Mouse (Mus musculus) CH12.LX (cell line): ENCODE results near the gene Usp37. TPM values are rescaled to one million over a fixed set of nuclear protein-coding genes. Genes with fewer than 3 reads are reported as not detected.

ENCODE experiments used
- DNase-seq: peaks from one replicate; pipeline ENCODE4 v3.0.0-alpha.2; 2013; ENCODE audit errors: extremely low read depth
- H3K27ac ChIP-seq: 2 replicates; pipeline ENCODE4 v1.5.1; 2012; ENCODE audit warnings: low read depth, mild to moderate bottlenecking, control low read depth, moderate library complexity; ENCODE audit not compliant: insufficient read depth
- H3K27me3 ChIP-seq: replicated peaks from 2 replicates; pipeline ENCODE3; 2012; ENCODE audit warnings: inconsistent platforms
- H3K36me3 ChIP-seq, 2 experiments: replicated peaks in 1 of 2; 2 replicates each; pipeline versions ENCODE3 to v1.6.1; 2012; ENCODE audit warnings: inconsistent platforms in 1 of 2, low read length in 1 of 2, mild to moderate bottlenecking in 1 of 2, mixed read lengths in 1 of 2, moderate library complexity in 1 of 2; ENCODE audit not compliant: control insufficient read depth in 1 of 2, insufficient read depth in 1 of 2
- H3K4me1 ChIP-seq, 2 experiments: 2 replicates each; pipeline ENCODE4 v1.6.1; 2012; ENCODE audit warnings: inconsistent platforms in 1 of 2, moderate library complexity in 1 of 2; ENCODE audit not compliant: insufficient read depth in 2 of 2, control insufficient read depth in 1 of 2
- H3K4me2 ChIP-seq: 2 replicates; pipeline ENCODE4 v1.6.1; 2012; ENCODE audit warnings: low read depth, mild to moderate bottlenecking, control low read depth; ENCODE audit not compliant: poor library complexity, insufficient read depth, severe bottlenecking
- H3K4me3 ChIP-seq, 3 experiments: fragments of 150-350 bp in 1 of 3; sonication (generic) in 1 of 3; replicated peaks in 1 of 3; 2 replicates each; pipeline versions ENCODE3 to v1.5.1; 2011 to 2012; ENCODE audit warnings: low read depth in 2 of 3, low read length in 2 of 3, mild to moderate bottlenecking in 2 of 3, moderate library complexity in 2 of 3, control low read depth in 1 of 3, improper control_type of control experiment in 1 of 3, inconsistent platforms in 1 of 3, mixed read lengths in 1 of 3; ENCODE audit not compliant: poor library complexity in 1 of 3
- H3K79me2 ChIP-seq: replicated peaks from 2 replicates; pipeline ENCODE4 v1.6.1; 2012; ENCODE audit warnings: mild to moderate bottlenecking, moderate library complexity; ENCODE audit not compliant: control insufficient read depth, poor library complexity, insufficient read depth, severe bottlenecking; ENCODE audit errors: extremely low read depth
- H3K9ac ChIP-seq: 2 replicates; pipeline ENCODE4 v1.6.1; 2012; ENCODE audit warnings: low read depth, mild to moderate bottlenecking, control low read depth, moderate library complexity; ENCODE audit not compliant: insufficient read depth
- H3K9me3 ChIP-seq: replicated peaks from 2 replicates; pipeline ENCODE3; 2012; ENCODE audit warnings: low read length, inconsistent platforms, mixed read lengths
- CHD1 ChIP-seq: IDR thresholded peaks from 2 replicates; pipeline ENCODE4 v1.6.1; 2012; ENCODE audit warnings: low read depth, low read length, improper control_type of control experiment, inconsistent platforms
- CTCF ChIP-seq, 2 experiments: IDR thresholded peaks in 1 of 2; conservative IDR thresholded peaks in 1 of 2; 2 replicates each; pipeline ENCODE4 v1.5.1; 2011 to 2012; ENCODE audit warnings: low read depth in 2 of 2, low read length in 2 of 2, improper control_type of control experiment in 1 of 2, inconsistent platforms in 1 of 2, mild to moderate bottlenecking in 1 of 2, moderate library complexity in 1 of 2
- E2F4 ChIP-seq: IDR thresholded peaks from 2 replicates; pipeline ENCODE4 v1.6.1; 2011; ENCODE audit warnings: low read depth, low read length, improper control_type of control experiment; ENCODE audit not compliant: insufficient replicate concordance
- ELF1 ChIP-seq: IDR thresholded peaks from 2 replicates; pipeline ENCODE4 v1.6.1; 2014; ENCODE audit warnings: low read depth, mild to moderate bottlenecking, inconsistent platforms, low read length, improper control_type of control experiment
- ETS1 ChIP-seq: conservative IDR thresholded peaks from 2 replicates; pipeline ENCODE4 v1.6.1; 2012; ENCODE audit warnings: low read depth, mild to moderate bottlenecking, inconsistent platforms, low read length, improper control_type of control experiment, moderate library complexity
- GABPA ChIP-seq: IDR thresholded peaks from 2 replicates; pipeline ENCODE4 v1.6.1; 2012; ENCODE audit warnings: low read depth, low read length, improper control_type of control experiment, inconsistent platforms; ENCODE audit not compliant: insufficient replicate concordance
- HCFC1 ChIP-seq: IDR thresholded peaks from 2 replicates; pipeline ENCODE4 v1.6.1; 2012; ENCODE audit warnings: low read depth, mild to moderate bottlenecking, inconsistent platforms, low read length, improper control_type of control experiment
- IRF4 ChIP-seq: IDR thresholded peaks from 2 replicates; pipeline ENCODE4 v1.6.1; 2014; ENCODE audit warnings: low read depth, mild to moderate bottlenecking, inconsistent platforms, low read length, improper control_type of control experiment
- JUND ChIP-seq: conservative IDR thresholded peaks from 2 replicates; pipeline ENCODE4 v1.6.1; 2011; ENCODE audit warnings: low read depth, low read length, improper control_type of control experiment
- MAFK ChIP-seq: IDR thresholded peaks from 2 replicates; pipeline ENCODE4 v1.6.1; 2011; ENCODE audit warnings: low read length, improper control_type of control experiment; ENCODE audit not compliant: insufficient replicate concordance
- MEF2A ChIP-seq: IDR thresholded peaks from 2 replicates; pipeline ENCODE4 v1.6.1; 2014; ENCODE audit warnings: low read depth, mild to moderate bottlenecking, inconsistent platforms, low read length, improper control_type of control experiment, borderline replicate concordance
- MXI1 ChIP-seq: IDR thresholded peaks from 2 replicates; pipeline ENCODE4 v1.6.1; 2011; ENCODE audit warnings: mild to moderate bottlenecking, low read depth, low read length, improper control_type of control experiment
- POLR2AphosphoS2 ChIP-seq: IDR thresholded peaks from 2 replicates; pipeline ENCODE4 v1.6.1; 2011; ENCODE audit warnings: low read depth, low read length, improper control_type of control experiment
- RAD21 ChIP-seq: IDR thresholded peaks from 2 replicates; pipeline ENCODE4 v1.6.1; 2011; ENCODE audit warnings: low read depth, mild to moderate bottlenecking, low read length, improper control_type of control experiment, moderate library complexity
- RCOR1 ChIP-seq: conservative IDR thresholded peaks from 2 replicates; pipeline ENCODE4 v1.6.1; 2012; ENCODE audit warnings: low read depth, mild to moderate bottlenecking, inconsistent platforms, low read length, improper control_type of control experiment
- SIN3A ChIP-seq: IDR thresholded peaks from 2 replicates; pipeline ENCODE4 v1.6.1; 2012; ENCODE audit warnings: low read length, improper control_type of control experiment, inconsistent platforms
- SMC3 ChIP-seq: IDR thresholded peaks from 2 replicates; pipeline ENCODE4 v1.6.1; 2011; ENCODE audit warnings: low read depth, low read length, improper control_type of control experiment
- TCF12 ChIP-seq: IDR thresholded peaks from 2 replicates; pipeline ENCODE4 v1.6.1; 2014; ENCODE audit warnings: low read depth, mild to moderate bottlenecking, inconsistent platforms, low read length, improper control_type of control experiment
- UBTF ChIP-seq: IDR thresholded peaks from 2 replicates; pipeline ENCODE4 v1.6.1; 2012; ENCODE audit warnings: low read depth, mild to moderate bottlenecking, inconsistent platforms, low read length, improper control_type of control experiment, moderate library complexity
- USF1 ChIP-seq: IDR thresholded peaks from 2 replicates; pipeline ENCODE4 v1.6.1; 2014; ENCODE audit warnings: low read depth, mild to moderate bottlenecking, inconsistent platforms, low read length, improper control_type of control experiment
- USF2 ChIP-seq: conservative IDR thresholded peaks from 2 replicates; pipeline ENCODE4 v1.6.1; 2011; ENCODE audit warnings: low read depth, low read length, improper control_type of control experiment
- ZC3H11A ChIP-seq: IDR thresholded peaks from 2 replicates; pipeline ENCODE4 v1.6.1; 2012; ENCODE audit warnings: low read depth, mild to moderate bottlenecking, inconsistent platforms, low read length, improper control_type of control experiment
- ZMIZ1 ChIP-seq: IDR thresholded peaks from 2 replicates; pipeline ENCODE4 v1.6.1; 2012; ENCODE audit warnings: low read depth, mild to moderate bottlenecking, inconsistent platforms, low read length, improper control_type of control experiment
- ZNF384 ChIP-seq: IDR thresholded peaks from 2 replicates; pipeline ENCODE4 v1.6.1; 2012; ENCODE audit warnings: low read depth, low read length, improper control_type of control experiment, inconsistent platforms
- dilution Hi-C: fragments of 300-500 bp; cut with MboI; formaldehyde crosslinking; loops from 2 replicates; pipeline ENCODE4 v1.14.3; 2020; ENCODE audit warnings: low sequenced_read_pairs; ENCODE audit not compliant: extremely low pct_unique_long_range_greater_than_20kb, extremely low pct_ligation_motif_present
- in situ Hi-C: fragments of 300-500 bp; cut with MboI; formaldehyde crosslinking; loops from 3 replicates; pipeline ENCODE4 v1.14.3; 2019; ENCODE audit warnings: low sequenced_read_pairs, low pct_ligation_motif_present, low pct_unique_long_range_greater_than_20kb, mixed read lengths
- polyA plus RNA-seq: library from polyadenylated mRNA; unstranded; fragments of >175 nt; gene quantifications from 2 replicates; pipeline ENCODE4 v1.2.1, GENCODE M21; 2012; ENCODE audit warnings: low read depth; ENCODE audit not compliant: insufficient read length
- total RNA-seq, 2 experiments: library from RNA; depleted of rRNA; stranded (reverse); fragments of 300-350 nt in 1 of 2; fragments of >200 nt in 1 of 2; gene quantifications; 2 replicates each; pipeline ENCODE4 v1.2.3; 2012 to 2014

The Usp37 gene
- total and polyA plus RNA-seq, 3 experiments: 13.8 to 24.5 (median 24.1) TPM

DNA sequence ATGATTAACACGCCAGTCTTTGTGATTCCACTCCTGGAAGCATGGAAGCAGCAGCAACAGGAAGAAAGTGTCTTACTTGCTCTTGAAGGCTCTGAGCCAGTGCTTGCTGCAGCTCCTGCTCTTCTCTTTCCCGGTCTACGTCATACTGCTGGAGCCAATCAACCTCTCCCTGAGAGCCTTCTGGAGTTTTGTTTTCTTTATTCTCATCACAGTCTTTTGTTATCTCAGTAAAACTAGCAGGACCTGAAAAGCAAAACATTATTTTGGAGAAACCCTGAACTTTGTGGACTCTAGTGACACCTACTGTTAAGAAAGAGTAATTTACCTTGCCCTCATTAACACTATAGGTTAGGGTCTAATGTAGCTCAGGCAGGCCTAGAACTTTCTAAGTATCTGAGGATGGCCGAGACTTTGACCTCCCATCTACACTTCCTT lies 91.5 kb downstream of the Usp37 start:
- Histone ChIP-seq H3K36me3 (peaks cover 42 to 85% of the 10 kb centered on the region in 2 experiments), H3K4me2 (no peak overlapping the region), H3K4me1 (peaks cover 0 to 7% of the 10 kb centered on the region in 2 experiments; a peak in 2 of 4 replicates), H3K9me3 (no peaks in the 10 kb centered on the region), H3K27ac (no peak overlapping the region), H3K27me3 (no peaks in the 10 kb centered on the region), H3K9ac (no peak overlapping the region), H3K79me2 (no peaks in the 10 kb centered on the region), H3K4me3 (no peak overlapping the region)
- no peak for TF ChIP-seq GABPA
- TF ChIP-seq E2F4: no peak
- no peak for TF ChIP-seq USF2
- no peak for TF ChIP-seq TCF12
- no peak for TF ChIP-seq USF1
- TF ChIP-seq UBTF: no peak
- peak; percentile 80 to 82 for TF ChIP-seq CTCF (conservative IDR thresholded peaks at IDR 0.05 in 1 of 2, IDR thresholded peaks at IDR 0.05 in 1 of 2; ENCODE audit: low read depth in 2 of 2, low read length in 2 of 2)
- peak; percentile 90 for TF ChIP-seq RAD21
- no peak for TF ChIP-seq RCOR1
- no peak for TF ChIP-seq ELF1
- TF ChIP-seq MXI1: no peak
- no peak for TF ChIP-seq HCFC1
- TF ChIP-seq ZC3H11A: no peak
- TF ChIP-seq JUND: no peak
- TF ChIP-seq CHD1: no peak
- TF ChIP-seq ZNF384: no peak
- no peak for TF ChIP-seq POLR2AphosphoS2
- no peak for TF ChIP-seq SIN3A
- TF ChIP-seq SMC3: peak; percentile 63
- TF ChIP-seq ETS1: no peak
- DNase-seq: peak; percentile 59
- in situ Hi-C loops: no loop called here
- dilution Hi-C loops: no loop called here

DNA sequence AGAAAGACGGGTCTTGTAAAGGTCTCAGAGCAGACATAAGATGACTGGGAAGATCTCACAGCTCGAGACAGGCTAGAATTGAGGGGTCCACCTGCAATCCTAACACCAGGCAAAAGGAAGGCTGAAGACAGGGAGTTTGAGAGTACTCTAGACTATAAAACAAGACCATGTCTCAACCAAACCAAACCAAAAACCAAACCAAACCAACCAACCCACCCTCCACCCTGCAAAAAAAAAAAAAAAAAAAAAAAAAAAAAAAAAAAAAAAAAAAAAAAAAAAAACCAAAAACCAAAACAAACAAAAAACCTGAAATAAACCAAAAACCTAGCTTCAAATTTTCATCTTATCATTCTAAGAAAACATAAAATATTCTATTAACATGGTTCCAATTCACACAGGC lies 99.5 kb downstream of the Usp37 start:
- H3K27ac ChIP-seq: no peak overlapping the region
- H3K36me3 ChIP-seq: peaks cover 39 to 76% of the 10 kb centered on the region in 2 experiments
- no peaks in the 10 kb centered on the region for H3K9me3 ChIP-seq
- no peak overlapping the region for H3K4me2 ChIP-seq
- TF ChIP-seq MEF2A (no peak), ZMIZ1 (no peak), IRF4 (no peak), MAFK (no peak), ELF1 (no peak), ZNF384 (peak; percentile 80)
- H3K9ac ChIP-seq: no peak overlapping the region
- no peak for DNase-seq
- H3K4me3 ChIP-seq: no peak overlapping the region
- in situ Hi-C loops (loop anchor here (10.0 kb wide), 1 partner anchor 50 kb away; the partner anchor contains the start of gene Ctdsp1), dilution Hi-C loops (no loop called here)
- no peaks in the 10 kb centered on the region for H3K27me3 ChIP-seq
- H3K4me1 ChIP-seq: no peaks in the 10 kb centered on the region
- no peaks in the 10 kb centered on the region; the same call in 1 of the 2 replicates for H3K79me2 ChIP-seq
